Mouse (Mus musculus): ENCODE results near the gene Itsn2. TPM values are rescaled to one million over a fixed set of nuclear protein-coding genes. Genes with fewer than 3 reads are reported as not detected.
"Not testable (repeated sequence)": the region's sequence is repeated elsewhere in the genome, so short reads cannot be mapped to it uniquely, and the experiment has no call there.

Gene Itsn2
- total RNA-seq, 2 experiments from 2014 or later = 27.1 to 60.5 TPM

DNA sequence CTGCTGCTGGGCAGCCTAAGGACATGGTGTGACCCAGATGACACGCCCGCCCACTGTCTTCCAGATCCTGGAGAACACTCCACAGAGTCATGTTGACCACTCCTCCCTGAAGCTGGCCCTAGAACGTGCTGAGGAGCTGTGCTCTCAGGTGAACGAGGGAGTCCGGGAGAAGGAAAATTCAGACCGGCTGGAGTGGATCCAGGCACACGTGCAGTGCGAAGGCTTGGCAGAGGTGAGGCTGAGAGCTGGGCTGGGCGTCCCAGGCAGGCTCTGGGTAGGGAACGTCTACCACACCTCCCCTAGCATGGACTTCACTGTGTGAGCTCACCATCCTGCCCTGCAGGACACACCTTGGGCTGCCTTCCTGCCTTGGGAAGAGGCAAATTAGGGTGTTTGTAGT lies 114.5 kb downstream of the Itsn2 start:
- ATAC-seq (replicated peaks; ENCODE audit: low FRiP score, poor library complexity, severe bottlenecking) = no peak

DNA sequence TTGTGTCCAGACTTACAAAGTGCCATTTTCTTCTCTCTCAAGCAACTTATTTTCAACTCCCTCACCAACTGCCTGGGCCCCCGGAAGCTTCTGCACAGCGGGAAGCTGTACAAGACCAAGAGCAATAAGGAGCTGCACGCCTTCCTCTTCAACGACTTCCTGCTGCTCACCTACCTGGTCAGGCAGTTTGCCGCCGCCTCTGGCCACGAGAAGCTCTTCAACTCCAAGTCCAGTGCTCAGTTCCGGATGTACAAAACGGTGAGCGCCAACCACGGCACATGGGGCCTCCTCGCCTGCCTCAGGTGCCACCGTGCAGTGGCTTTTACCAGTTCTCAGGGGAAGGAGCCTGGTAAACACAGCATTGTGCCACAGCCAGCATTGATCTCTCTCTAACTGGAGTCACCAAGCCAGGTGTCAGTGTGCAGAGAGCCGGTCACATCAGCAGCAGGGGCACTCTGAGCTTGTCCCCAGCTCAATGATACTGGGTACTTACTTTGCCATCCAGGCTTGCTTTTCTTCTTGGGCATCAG lies 115.1 kb downstream of the Itsn2 start:
- ATAC-seq (replicated peaks; ENCODE audit: low FRiP score, poor library complexity, severe bottlenecking) = no peak

GRCm38 (mm10) chr12:4708296-4708695 lies 115.9 kb downstream of the Itsn2 start:
- no peak for ATAC-seq (replicated peaks; ENCODE audit: low FRiP score, poor library complexity, severe bottlenecking)

DNA sequence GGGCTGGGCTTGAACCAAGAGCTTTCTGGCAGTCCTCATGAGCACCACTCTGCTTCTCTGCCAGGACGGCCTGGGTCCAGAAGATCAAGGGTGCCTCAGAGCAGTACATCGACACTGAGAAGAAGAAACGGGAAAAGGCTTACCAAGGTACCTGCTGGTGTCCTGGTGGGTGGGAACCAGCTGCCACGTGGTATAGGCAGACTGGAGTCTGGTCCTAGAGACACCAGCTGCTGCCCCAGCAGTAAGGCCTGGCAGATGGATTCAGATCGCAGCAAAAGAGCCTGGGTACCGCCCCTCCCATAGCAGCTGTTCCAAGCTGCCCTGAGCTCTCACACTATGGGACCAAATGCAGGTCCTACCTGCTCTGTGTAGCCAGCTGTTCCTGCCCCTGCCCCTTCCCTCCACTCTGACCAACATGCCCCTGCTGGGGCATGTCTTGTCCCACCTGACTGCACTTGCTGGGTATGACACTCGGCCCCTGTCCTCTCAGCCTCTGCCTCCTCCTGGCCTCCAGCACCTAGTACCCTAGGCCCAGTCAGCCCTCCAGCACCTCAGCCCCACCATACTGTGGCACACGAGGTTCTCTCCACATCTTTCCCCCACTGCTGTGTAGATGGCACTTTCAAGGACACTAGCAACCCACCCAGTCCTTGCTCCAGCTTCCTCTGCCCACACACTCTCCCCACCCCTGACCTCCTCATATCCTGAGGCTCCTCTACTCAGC lies 116.6 kb downstream of the Itsn2 start:
- ATAC-seq (replicated peaks; ENCODE audit: low FRiP score, poor library complexity, severe bottlenecking) = 0 out of 2 replicates have a peak, but pooled peaks have one; percentile 11

DNA sequence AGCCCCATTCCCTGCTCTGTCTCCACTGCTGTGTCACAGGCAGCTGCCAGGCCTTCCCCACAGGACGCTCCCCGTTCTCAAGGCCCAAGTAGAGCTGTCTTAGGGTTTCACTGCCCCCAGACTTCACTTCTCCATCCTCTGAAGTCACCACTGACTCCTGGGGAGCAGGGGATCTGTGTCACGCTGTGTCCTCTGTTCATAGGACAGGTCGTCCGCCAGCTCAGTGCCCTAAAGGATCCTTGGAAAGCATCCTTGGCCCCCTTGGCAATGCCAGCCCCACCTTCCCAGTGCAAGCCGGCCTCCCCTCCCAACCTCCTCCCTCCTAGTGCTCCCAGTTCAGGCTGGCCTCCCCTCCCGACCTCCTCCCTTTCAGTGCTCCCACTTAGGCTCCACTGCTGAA lies 117.5 kb downstream of the Itsn2 start:
- ATAC-seq (replicated peaks; ENCODE audit: low FRiP score, poor library complexity, severe bottlenecking) = no peak

- no peak for ATAC-seq (replicated peaks; ENCODE audit: low FRiP score, poor library complexity, severe bottlenecking)
These were observed 120.9 kb downstream of the Itsn2 start for GRCm38 (mm10) chr12:4713361-4713760.

DNA sequence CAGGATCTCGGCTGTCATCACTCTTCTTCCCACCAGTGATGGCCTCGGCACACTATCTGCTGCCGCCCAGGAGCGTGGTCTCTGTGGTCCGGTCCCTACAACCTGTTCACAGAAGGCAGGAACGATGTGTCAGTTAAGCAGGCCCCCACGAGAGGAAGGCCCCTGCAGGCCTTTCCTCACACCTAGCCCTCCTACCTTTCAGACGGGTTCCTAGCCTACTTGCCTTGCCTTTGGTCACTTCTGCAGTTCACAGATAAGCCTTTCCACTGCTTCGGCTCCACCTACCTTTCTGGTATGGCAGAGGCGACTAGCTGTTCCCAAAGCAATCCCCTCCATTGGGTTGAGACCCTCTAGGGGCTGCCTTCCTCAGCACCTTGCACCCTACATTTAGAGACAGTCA lies 123.2 kb downstream of the Itsn2 start:
- peak; percentile 68 for ATAC-seq (replicated peaks; ENCODE audit: low FRiP score, poor library complexity, severe bottlenecking)

DNA sequence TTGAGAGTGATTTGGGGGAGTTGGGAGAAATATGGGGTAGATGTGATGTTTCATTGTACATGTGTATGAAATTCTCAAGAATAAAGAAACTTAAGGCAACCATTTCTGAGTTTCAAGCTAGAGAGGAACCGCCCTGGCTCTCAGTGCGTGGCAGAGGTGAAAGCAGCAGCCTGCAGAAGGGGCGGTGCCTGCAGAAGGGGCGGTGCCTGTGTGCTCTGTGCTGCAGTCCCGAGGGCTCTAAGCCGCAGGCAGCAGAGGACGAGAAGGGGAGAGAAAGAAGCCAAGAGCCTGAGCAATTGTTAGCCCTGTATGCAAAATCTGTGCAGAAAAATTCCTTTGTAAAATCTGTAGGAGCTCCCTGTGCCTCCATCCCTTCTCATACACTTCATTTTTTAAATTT lies 125.0 kb downstream of the Itsn2 start:
- peak; percentile 92 for ATAC-seq (replicated peaks; ENCODE audit: low FRiP score, poor library complexity, severe bottlenecking)

DNA sequence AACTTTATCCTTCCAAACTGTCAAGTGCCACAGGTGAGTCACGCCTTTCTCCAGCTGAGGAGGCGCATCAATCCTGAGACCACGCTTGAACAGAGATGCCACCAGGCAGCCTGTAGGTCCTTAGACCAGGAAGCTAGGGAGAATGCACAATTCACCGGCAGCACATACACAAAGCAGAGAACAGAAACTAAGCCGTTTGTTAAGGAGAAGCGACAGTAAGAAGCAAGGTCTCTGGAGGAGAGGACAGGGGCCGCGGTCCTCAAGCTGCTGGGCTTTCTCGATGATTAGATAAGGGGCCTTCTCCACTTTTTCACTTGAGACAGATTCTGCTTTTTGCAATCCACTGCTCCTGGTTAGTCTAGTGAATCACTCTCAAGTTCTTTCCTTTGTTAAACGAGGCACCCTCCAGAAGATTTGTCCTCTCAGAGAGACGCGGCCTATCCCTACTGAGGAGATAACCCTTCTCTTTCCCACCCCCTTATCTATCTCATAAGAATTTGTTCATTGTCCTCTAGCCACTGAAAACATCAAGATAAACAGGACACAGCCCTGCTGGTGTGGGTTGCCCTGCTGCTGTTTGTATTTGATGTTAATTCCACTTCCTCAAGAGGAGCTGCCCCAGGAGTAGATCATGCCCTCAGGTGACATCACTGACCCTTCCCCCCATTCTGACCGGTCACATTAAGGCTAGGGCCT lies 126.8 kb downstream of the Itsn2 start:
- no peak for ATAC-seq (replicated peaks; ENCODE audit: low FRiP score, poor library complexity, severe bottlenecking)

DNA sequence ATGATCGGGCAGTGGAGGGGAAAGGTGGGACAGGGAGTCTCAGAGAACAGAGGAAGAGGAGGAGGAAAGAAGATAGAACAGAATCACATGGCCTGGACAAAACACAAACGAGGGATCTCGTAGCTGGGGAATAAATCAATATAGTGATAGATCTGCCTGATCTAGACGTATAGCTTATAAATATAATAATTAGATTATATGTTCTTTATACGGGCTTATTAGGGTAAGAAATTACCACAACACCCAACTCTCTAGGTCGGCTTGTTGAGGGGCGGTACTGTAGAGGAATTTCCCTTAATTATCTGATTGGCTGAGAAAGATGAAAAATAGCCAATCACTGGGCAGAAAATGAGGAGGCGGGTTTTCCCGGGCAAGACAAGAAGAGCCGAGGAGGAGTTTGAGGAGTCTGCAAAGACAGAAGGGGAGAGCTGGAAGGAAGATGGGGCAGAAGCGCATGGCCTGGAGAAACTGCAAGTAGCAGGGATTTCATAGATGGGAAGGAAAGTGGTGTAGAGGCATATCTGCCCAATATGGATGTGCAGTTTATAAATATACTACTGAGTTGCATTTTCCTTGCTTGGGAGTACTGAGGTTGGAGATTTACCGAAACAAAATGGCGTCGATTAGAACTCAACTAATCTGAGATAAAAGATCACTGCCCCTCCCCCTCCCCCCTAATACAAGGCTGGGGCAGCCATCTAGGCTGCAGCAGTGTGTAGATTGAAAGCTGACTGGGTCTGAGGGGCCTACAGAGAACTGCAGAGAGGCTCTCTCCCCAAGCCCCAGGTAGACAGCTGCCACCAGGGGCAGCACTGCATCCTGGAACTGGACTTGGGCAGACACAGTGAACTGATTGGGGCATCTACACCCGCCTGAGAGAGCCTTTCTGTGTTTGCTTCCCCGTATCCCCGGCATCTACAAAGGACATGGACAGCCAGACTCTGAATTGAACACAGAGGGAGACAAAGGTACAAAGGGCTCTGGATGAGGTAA lies 127.6 kb downstream of the Itsn2 start:
- ATAC-seq (replicated peaks; ENCODE audit: low FRiP score, poor library complexity, severe bottlenecking) = 0 out of 2 replicates have a peak, but pooled peaks have one; percentile 37

GRCm38 (mm10) chr12:4729165-4729564 lies 136.7 kb downstream of the Itsn2 start:
- peak; percentile 73 for ATAC-seq (replicated peaks; ENCODE audit: low FRiP score, poor library complexity, severe bottlenecking)

GRCm38 (mm10) chr12:4731629-4732028 lies 139.2 kb downstream of the Itsn2 start:
- no peak for ATAC-seq (replicated peaks; ENCODE audit: low FRiP score, poor library complexity, severe bottlenecking)

DNA sequence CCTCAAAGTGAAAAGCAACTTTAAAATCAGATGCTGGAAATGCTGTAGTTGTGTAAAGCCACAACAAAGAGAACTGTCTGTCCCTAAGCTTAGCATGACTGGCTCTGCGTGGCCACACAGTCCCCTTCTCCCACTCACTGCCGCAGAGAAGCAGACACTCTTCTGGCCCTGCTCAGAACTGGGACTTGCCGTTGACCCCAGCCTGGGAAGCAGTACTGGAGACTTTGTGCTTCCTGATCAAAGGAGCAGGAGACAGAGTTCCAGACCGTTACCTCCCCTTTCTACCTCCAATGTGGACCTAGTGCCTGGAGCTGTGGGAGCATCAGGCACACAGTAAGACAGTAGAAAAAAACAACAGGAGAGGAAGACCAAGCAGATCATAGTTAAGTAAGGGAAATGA lies 139.9 kb downstream of the Itsn2 start:
- ATAC-seq (replicated peaks; ENCODE audit: low FRiP score, poor library complexity, severe bottlenecking) = no peak

GRCm38 (mm10) chr12:4738031-4738576 lies 145.7 kb downstream of the Itsn2 start, which contains the start of gene Fam228a:
Fam228a (minus strand) TSS chr12:4738430.
- no peak for ATAC-seq (replicated peaks; ENCODE audit: low FRiP score, poor library complexity, severe bottlenecking)

GRCm38 (mm10) chr12:4740823-4741222 lies 148.4 kb downstream of the Itsn2 start:
- ATAC-seq (replicated peaks; ENCODE audit: low FRiP score, poor library complexity, severe bottlenecking) = no peak

DNA sequence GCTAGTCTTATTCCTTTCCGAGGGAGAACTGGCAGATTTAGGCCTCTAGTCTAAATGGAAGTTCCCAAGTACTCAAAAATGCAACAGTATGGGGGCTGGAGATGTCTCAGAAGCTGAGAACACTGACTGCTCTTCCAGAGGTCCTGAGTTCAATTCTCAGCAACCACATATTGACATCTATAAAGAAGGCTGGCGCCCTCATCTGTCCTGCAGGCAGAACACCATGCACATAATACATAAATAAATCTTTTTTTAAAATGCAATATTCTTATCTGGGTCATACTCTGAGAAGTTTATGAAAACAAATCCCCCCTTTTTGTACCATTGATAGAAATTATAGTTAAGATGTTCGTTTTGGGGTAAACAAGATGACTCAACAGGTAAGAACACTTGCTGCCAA lies 149.7 kb downstream of the Itsn2 start:
- no peak for ATAC-seq (replicated peaks; ENCODE audit: low FRiP score, poor library complexity, severe bottlenecking)

DNA sequence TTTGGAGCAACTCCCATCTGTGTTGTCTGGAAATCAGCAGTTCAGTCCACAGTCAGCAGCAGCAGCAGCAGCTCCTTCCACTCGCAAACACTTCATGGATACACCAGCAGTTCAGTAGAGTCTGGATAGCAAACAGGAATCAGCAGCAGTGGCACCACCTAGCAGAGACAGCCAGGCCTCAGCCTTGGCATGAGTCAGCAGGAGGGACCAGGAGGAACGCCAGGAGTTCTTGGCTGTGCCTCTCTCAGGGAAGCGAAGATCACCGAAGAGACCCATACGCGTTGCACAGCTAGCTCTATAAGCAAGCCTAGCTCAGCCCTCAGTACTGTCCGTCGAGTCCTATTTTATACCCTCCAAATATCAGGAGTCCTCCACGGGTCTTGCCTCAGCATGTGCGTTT lies 152.0 kb downstream of the Itsn2 start:
- no peak for ATAC-seq (replicated peaks; ENCODE audit: low FRiP score, poor library complexity, severe bottlenecking)

GRCm38 (mm10) chr12:4754451-4754850 lies 162.0 kb downstream of the Itsn2 start:
- not testable (repeated sequence) for ATAC-seq (replicated peaks; ENCODE audit: low FRiP score, poor library complexity, severe bottlenecking)

- no peak for ATAC-seq (replicated peaks; ENCODE audit: low FRiP score, poor library complexity, severe bottlenecking)
These were observed 164.6 kb downstream of the Itsn2 start for GRCm38 (mm10) chr12:4757060-4757459.

Measured in erythroblast, adult 5-6 weeks (primary cell).